Mouse (Mus musculus): ENCODE results near the gene Celsr2. TPM values are rescaled to one million over a fixed set of nuclear protein-coding genes. Genes with fewer than 3 reads are reported as not detected.

The Celsr2 gene
- polyA plus RNA-seq (2014; fragmentation: Nextera tagmentation; extraction: Ambion mirVana): 2.4 and 2.5 TPM in 2 replicates

DNA sequence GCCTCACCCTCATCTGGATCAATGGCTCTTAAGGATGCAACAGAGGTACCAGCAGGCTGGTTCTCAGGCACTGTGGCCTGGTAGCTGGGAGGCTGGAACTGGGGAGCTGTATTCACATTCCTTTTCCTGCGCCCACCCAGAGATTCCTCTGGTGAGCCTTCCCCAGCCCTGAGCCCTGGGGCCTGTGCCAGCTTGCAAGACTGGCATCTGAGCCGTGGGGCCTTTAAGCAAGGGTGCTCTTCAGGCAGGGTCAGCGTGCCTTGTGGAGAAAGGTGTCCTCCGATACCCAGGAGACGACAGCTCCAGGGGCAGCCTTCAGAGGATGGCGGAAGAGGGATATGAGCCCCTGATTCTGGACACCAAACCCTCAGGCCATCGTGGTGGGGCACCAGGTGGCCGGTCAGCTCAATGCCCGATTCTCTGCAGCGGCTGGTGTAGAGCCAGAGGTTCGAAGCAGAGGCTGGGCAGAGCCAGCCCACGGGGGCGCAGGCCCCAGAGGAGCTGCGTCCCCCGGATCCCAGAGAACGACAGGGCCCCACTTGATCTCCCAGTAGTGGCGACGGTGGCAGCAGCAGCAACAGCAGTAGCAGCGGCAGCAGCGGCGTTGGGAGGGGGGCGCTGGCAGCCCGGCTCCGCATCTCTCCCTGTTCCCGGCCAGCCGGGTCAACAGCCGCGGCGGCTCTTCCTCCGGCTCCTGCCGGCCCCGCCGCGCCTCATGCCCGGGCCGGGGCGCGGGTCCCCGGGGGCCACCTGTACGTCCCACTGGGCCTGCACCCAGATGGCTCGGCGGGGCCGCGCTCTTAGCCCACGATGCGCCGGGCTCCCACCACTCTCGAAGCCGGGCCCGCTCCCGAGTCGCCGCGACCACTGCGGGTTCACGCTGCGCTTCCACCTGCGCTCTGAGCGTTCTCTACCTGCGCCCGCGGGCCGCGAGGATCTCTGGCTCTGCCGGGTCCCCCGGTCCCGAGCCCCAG, at the start of gene Celsr2:
Celsr2 (minus strand) TSS at position 696 of the 974 bp plus-strand sequence.
- DNase-seq (ENCODE audit: low spot score) (peak; percentile 69), ATAC-seq (replicated peaks; ENCODE audit: low FRiP score) (peak; percentile 40; the same call in 1 of the 2 replicates)
- Histone ChIP-seq H3K9ac (ENCODE audit: low read depth, low read length) (peak within 1 kb of the TSS; percentile 68), H3K4me1 (replicated peaks; ENCODE audit: control insufficient read depth, insufficient read depth, low read length) (peaks cover 7% of the 10 kb centered on the region; the same call in 1 of the 2 replicates), H3K9me3 (ENCODE audit: control insufficient read depth, low read length) (no peaks in the 10 kb centered on the region; the same call in 1 of the 2 replicates), H3K27me3 (replicated peaks; ENCODE audit: control insufficient read depth, insufficient read depth, low read length) (peaks cover 30% of the 10 kb centered on the region), H3K4me3 (ENCODE audit: low read depth, low read length) (peak within 1 kb of the TSS; percentile 73), H3K4me2 (peak within 1 kb of the TSS; percentile 100), H3K36me3 (ENCODE audit: control insufficient read depth, insufficient read depth, low read length) (no peaks in the 10 kb centered on the region; the same call in none of the 2 replicates), H3K27ac (ENCODE audit: low read depth, low read length) (no peak within 1 kb of the TSS)
- WGBS: 7% methylated on average over 59 of the region's 67 CpGs

GRCm38 (mm10) chr3:108458866-108459265, 43.5 kb upstream of the Celsr2 start:
- H3K9me3 ChIP-seq (ENCODE audit: control insufficient read depth, low read length): no peaks in the 10 kb centered on the region
- H3K4me1 ChIP-seq (replicated peaks; ENCODE audit: control insufficient read depth, insufficient read depth, low read length): no peaks in the 10 kb centered on the region
- no peaks in the 10 kb centered on the region for H3K27me3 ChIP-seq (replicated peaks; ENCODE audit: control insufficient read depth, insufficient read depth, low read length)
- 38% methylated on average over 10 of the region's 10 CpGs for WGBS
- no peak overlapping the region for H3K27ac ChIP-seq (ENCODE audit: low read depth, low read length)
- ATAC-seq (replicated peaks; ENCODE audit: low FRiP score) (0 out of 2 replicates have a peak, but pooled peaks have one; percentile 45), DNase-seq (ENCODE audit: low spot score) (no peak)
- no peaks in the 10 kb centered on the region for H3K36me3 ChIP-seq (ENCODE audit: control insufficient read depth, insufficient read depth, low read length)
- peak overlapping the region; percentile 0; the same call in 1 of the 2 replicates for H3K4me3 ChIP-seq (ENCODE audit: low read depth, low read length)
- H3K4me2 ChIP-seq: peak overlapping the region; percentile 52
- no peak overlapping the region for H3K9ac ChIP-seq (ENCODE audit: low read depth, low read length)

GRCm38 (mm10) chr3:108458380-108458779, 43.0 kb upstream of the Celsr2 start:
- DNase-seq (ENCODE audit: low spot score) (no peak), ATAC-seq (replicated peaks; ENCODE audit: low FRiP score) (no peak)
- no peaks in the 10 kb centered on the region for H3K27me3 ChIP-seq (replicated peaks; ENCODE audit: control insufficient read depth, insufficient read depth, low read length)
- no peak overlapping the region for H3K9ac ChIP-seq (ENCODE audit: low read depth, low read length)
- H3K4me3 ChIP-seq (ENCODE audit: low read depth, low read length): peak overlapping the region; percentile 0; the same call in 1 of the 2 replicates
- 44% methylated on average over 14 of the region's 14 CpGs for WGBS
- no peaks in the 10 kb centered on the region for H3K9me3 ChIP-seq (ENCODE audit: control insufficient read depth, low read length)
- H3K4me1 ChIP-seq (replicated peaks; ENCODE audit: control insufficient read depth, insufficient read depth, low read length): no peaks in the 10 kb centered on the region
- no peak overlapping the region for H3K27ac ChIP-seq (ENCODE audit: low read depth, low read length)
- peak overlapping the region; percentile 52 for H3K4me2 ChIP-seq
- no peaks in the 10 kb centered on the region for H3K36me3 ChIP-seq (ENCODE audit: control insufficient read depth, insufficient read depth, low read length)

- Histone ChIP-seq H3K4me2 (no peak overlapping the region), H3K9me3 (ENCODE audit: control insufficient read depth, low read length) (no peaks in the 10 kb centered on the region), H3K9ac (ENCODE audit: low read depth, low read length) (no peak overlapping the region), H3K27ac (ENCODE audit: low read depth, low read length) (no peak overlapping the region), H3K36me3 (ENCODE audit: control insufficient read depth, insufficient read depth, low read length) (no peaks in the 10 kb centered on the region), H3K4me3 (ENCODE audit: low read depth, low read length) (no peak overlapping the region), H3K4me1 (replicated peaks; ENCODE audit: control insufficient read depth, insufficient read depth, low read length) (no peaks in the 10 kb centered on the region), H3K27me3 (replicated peaks; ENCODE audit: control insufficient read depth, insufficient read depth, low read length) (no peaks in the 10 kb centered on the region)
- ATAC-seq (replicated peaks; ENCODE audit: low FRiP score): no peak
- no peak for DNase-seq (ENCODE audit: low spot score)
- 68% methylated on average over 1 of the region's 1 CpGs for WGBS
Observed at GRCm38 (mm10) chr3:108454172-108454571, 38.8 kb upstream of the Celsr2 start.

DNA sequence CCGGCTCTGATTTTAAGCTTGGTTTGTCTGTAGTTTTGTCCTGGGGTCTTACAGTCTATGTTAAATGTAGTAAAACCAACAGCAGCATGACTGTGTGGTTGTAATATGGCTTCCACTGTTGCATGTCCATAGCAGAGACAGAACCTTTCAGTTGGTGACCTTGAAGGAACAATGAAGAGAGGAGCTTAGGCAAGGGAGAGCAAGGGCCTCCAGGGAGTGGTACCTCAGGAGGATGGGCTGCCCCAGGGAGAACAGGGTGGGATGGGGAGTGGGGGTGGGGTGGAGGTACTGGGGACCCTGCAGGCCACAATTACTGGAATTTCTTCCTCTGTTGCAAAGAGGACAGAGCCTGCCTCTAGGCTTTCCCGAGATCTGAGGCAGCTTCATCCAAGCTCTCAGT, 36.6 kb upstream of the Celsr2 start:
- DNase-seq (ENCODE audit: low spot score) (no peak), ATAC-seq (replicated peaks; ENCODE audit: low FRiP score) (no peak)
- Histone ChIP-seq H3K4me3 (ENCODE audit: low read depth, low read length) (no peak overlapping the region), H3K9ac (ENCODE audit: low read depth, low read length) (no peak overlapping the region), H3K27me3 (replicated peaks; ENCODE audit: control insufficient read depth, insufficient read depth, low read length) (no peaks in the 10 kb centered on the region; the same call in 1 of the 2 replicates), H3K36me3 (ENCODE audit: control insufficient read depth, insufficient read depth, low read length) (no peaks in the 10 kb centered on the region), H3K4me2 (no peak overlapping the region), H3K27ac (ENCODE audit: low read depth, low read length) (no peak overlapping the region), H3K9me3 (ENCODE audit: control insufficient read depth, low read length) (no peaks in the 10 kb centered on the region), H3K4me1 (replicated peaks; ENCODE audit: control insufficient read depth, insufficient read depth, low read length) (no peaks in the 10 kb centered on the region)
- 84% methylated on average over 2 of the region's 2 CpGs for WGBS

DNA sequence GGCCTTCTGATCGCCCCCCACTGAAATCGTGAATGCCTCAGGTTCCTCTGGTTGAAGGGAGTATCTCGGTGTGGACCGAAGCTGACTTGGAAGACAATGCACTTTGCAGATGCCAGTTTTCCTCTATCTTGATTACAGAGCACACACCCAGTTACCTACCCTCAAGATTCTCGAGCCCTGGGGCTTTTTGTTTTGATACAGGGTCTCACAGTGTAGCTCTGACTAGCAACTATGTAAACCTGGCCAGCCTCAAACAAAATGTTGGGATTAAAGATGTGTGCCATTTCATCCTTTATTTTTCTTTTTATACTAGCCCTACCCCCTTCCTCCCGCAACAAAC, 30.0 kb upstream of the Celsr2 start:
- H3K27ac ChIP-seq (ENCODE audit: low read depth, low read length): peak overlapping the region; percentile 78; the same call in 1 of the 2 replicates
- H3K4me1 ChIP-seq (replicated peaks; ENCODE audit: control insufficient read depth, insufficient read depth, low read length): peaks cover 16% of the 10 kb centered on the region
- 0 out of 2 replicates have a peak, but pooled peaks cover 2% of the 10 kb centered on the region for H3K36me3 ChIP-seq (ENCODE audit: control insufficient read depth, insufficient read depth, low read length)
- H3K9ac ChIP-seq (ENCODE audit: low read depth, low read length): peak overlapping the region; percentile 90
- H3K27me3 ChIP-seq (replicated peaks; ENCODE audit: control insufficient read depth, insufficient read depth, low read length): no peaks in the 10 kb centered on the region; the same call in 1 of the 2 replicates
- DNase-seq (ENCODE audit: low spot score) (no peak), ATAC-seq (replicated peaks; ENCODE audit: low FRiP score) (no peak; the same call in 1 of the 2 replicates)
- H3K4me3 ChIP-seq (ENCODE audit: low read depth, low read length): peak overlapping the region; percentile 87
- no peaks in the 10 kb centered on the region for H3K9me3 ChIP-seq (ENCODE audit: control insufficient read depth, low read length)
- peak overlapping the region; percentile 86 for H3K4me2 ChIP-seq
- 16% methylated on average over 6 of the region's 6 CpGs for WGBS

GRCm38 (mm10) chr3:108444698-108445365, 29.5 kb upstream of the Celsr2 start, which contains the start of gene Sars:
Sars (minus strand) TSS chr3:108445209.
- Histone ChIP-seq H3K36me3 (ENCODE audit: control insufficient read depth, insufficient read depth, low read length) (0 out of 2 replicates have a peak, but pooled peaks cover 3% of the 10 kb centered on the region), H3K27ac (ENCODE audit: low read depth, low read length) (peak within 1 kb of the TSS; percentile 78), H3K27me3 (replicated peaks; ENCODE audit: control insufficient read depth, insufficient read depth, low read length) (no peaks in the 10 kb centered on the region; the same call in 1 of the 2 replicates), H3K4me1 (replicated peaks; ENCODE audit: control insufficient read depth, insufficient read depth, low read length) (peaks cover 16% of the 10 kb centered on the region), H3K9ac (ENCODE audit: low read depth, low read length) (peak within 1 kb of the TSS; percentile 90), H3K4me2 (peak within 1 kb of the TSS; percentile 86), H3K4me3 (ENCODE audit: low read depth, low read length) (peak within 1 kb of the TSS; percentile 87), H3K9me3 (ENCODE audit: control insufficient read depth, low read length) (no peaks in the 10 kb centered on the region)
- peak; percentile 95 for ATAC-seq (replicated peaks; ENCODE audit: low FRiP score)
- peak; percentile 87 for DNase-seq (ENCODE audit: low spot score)
- under 1% methylated on average over 41 of the region's 41 CpGs for WGBS

GRCm38 (mm10) chr3:108444029-108444428, 28.7 kb upstream of the Celsr2 start:
- peak; percentile 47 for DNase-seq (ENCODE audit: low spot score)
- Histone ChIP-seq H3K27me3 (replicated peaks; ENCODE audit: control insufficient read depth, insufficient read depth, low read length) (no peaks in the 10 kb centered on the region; the same call in 1 of the 2 replicates), H3K9me3 (ENCODE audit: control insufficient read depth, low read length) (no peaks in the 10 kb centered on the region), H3K4me2 (peak overlapping the region; percentile 86), H3K36me3 (ENCODE audit: control insufficient read depth, insufficient read depth, low read length) (0 out of 2 replicates have a peak, but pooled peaks cover 4% of the 10 kb centered on the region), H3K27ac (ENCODE audit: low read depth, low read length) (peak overlapping the region; percentile 78), H3K4me1 (replicated peaks; ENCODE audit: control insufficient read depth, insufficient read depth, low read length) (peaks cover 16% of the 10 kb centered on the region), H3K4me3 (ENCODE audit: low read depth, low read length) (peak overlapping the region; percentile 87), H3K9ac (ENCODE audit: low read depth, low read length) (peak overlapping the region; percentile 90)
- ATAC-seq (replicated peaks; ENCODE audit: low FRiP score): peak; percentile 71
- WGBS: 14% methylated on average over 8 of the region's 8 CpGs
